Mouse (Mus musculus): ENCODE data around the gene Mapk12. TPM values are rescaled to one million over a fixed set of nuclear protein-coding genes. Genes with fewer than 3 reads are reported as not detected.

Mapk12 gene
- polyA plus RNA-seq, 1 experiment from 2014 or later, result 13.4 TPM

DNA sequence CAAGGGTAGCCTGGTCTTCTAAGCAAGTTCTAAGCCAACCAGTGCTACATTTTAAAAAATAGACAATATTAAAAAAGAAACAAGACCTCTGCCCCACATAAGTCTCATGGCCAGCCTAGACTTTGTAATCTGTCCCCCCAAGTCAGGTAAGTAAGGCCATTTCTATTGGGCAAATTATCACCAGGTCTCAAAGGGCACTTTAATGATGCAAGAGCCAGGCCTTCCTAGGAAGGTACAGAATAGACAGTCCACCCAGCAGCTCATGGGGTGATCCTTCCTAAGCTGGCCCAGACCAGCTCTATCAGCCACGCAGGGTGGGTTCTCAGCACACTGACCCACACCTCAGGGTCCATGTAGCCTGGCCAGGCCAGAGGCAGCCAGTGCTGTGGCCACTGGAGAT, 56.6 kb downstream of the Mapk12 start:
- no peak for ATAC-seq (ENCODE audit: borderline replicate concordance, extremely low read depth, low FRiP score, low TSS enrichment)
- Histone ChIP-seq H3K4me3 (no peak overlapping the region), H3K4me1 (peaks cover 9% of the 10 kb centered on the region), H3K27ac (no peak overlapping the region), H3K27me3 (no peaks in the 10 kb centered on the region), H3K4me2 (no peak overlapping the region), H3K9ac (no peak overlapping the region), H3K36me3 (peaks cover 50% of the 10 kb centered on the region), H3K9me3 (no peaks in the 10 kb centered on the region)
- 95% methylated on average over 1 of the region's 1 CpGs for WGBS

Small RNAs within 50 kb of the gene (microRNA-seq; reads per million reads assigned to microRNA genes)
- gene Mir6958 (0.56 reads per million), gene Mir7118 (not detected)

Other genes starting within 250 kb of the Mapk12 start
- not detected in 2 replicates for gene Ttll8, start 186.3 kb downstream of the Mapk12 start, polyA plus RNA-seq (2015; fragmentation: Nextera tagmentation; extraction: Ambion mirVana)
- 0.25 TPM in 2 replicates for gene Mlc1, start 161.7 kb downstream of the Mapk12 start, polyA plus RNA-seq (2015; fragmentation: Nextera tagmentation; extraction: Ambion mirVana)
- gene Mov10l1, start 157.8 kb downstream of the Mapk12 start, polyA plus RNA-seq (2015; fragmentation: Nextera tagmentation; extraction: Ambion mirVana), result 1.7 and 2.2 TPM in 2 replicates
- 0.10 and 0.24 TPM in 2 replicates for gene Panx2, start 81.0 kb downstream of the Mapk12 start, polyA plus RNA-seq (2015; fragmentation: Nextera tagmentation; extraction: Ambion mirVana)
- 48.7 and 53.6 TPM in 2 replicates for gene Trabd, start 65.6 kb downstream of the Mapk12 start, polyA plus RNA-seq (2015; fragmentation: Nextera tagmentation; extraction: Ambion mirVana)
- 16.5 and 17.6 TPM in 2 replicates for gene Selenoo, start 51.6 kb downstream of the Mapk12 start, polyA plus RNA-seq (2015; fragmentation: Nextera tagmentation; extraction: Ambion mirVana)
- gene Tubgcp6, start 17.6 kb downstream of the Mapk12 start, polyA plus RNA-seq (2015; fragmentation: Nextera tagmentation; extraction: Ambion mirVana), result 14.5 and 15.4 TPM in 2 replicates
- 21.7 and 24.3 TPM in 2 replicates for gene Hdac10, start 12.0 kb downstream of the Mapk12 start, polyA plus RNA-seq (2015; fragmentation: Nextera tagmentation; extraction: Ambion mirVana)
- gene Mapk11, start 8.9 kb upstream of the Mapk12 start, polyA plus RNA-seq (2015; fragmentation: Nextera tagmentation; extraction: Ambion mirVana), result 10.0 and 12.6 TPM in 2 replicates
- 123 and 128 TPM in 2 replicates for gene Plxnb2, start 40.1 kb upstream of the Mapk12 start, polyA plus RNA-seq (2015; fragmentation: Nextera tagmentation; extraction: Ambion mirVana)
- gene Dennd6b, start 55.8 kb upstream of the Mapk12 start, polyA plus RNA-seq (2015; fragmentation: Nextera tagmentation; extraction: Ambion mirVana), result 11.0 and 11.8 TPM in 2 replicates
- gene Ppp6r2, start 70.8 kb upstream of the Mapk12 start, polyA plus RNA-seq (2015; fragmentation: Nextera tagmentation; extraction: Ambion mirVana), result 24.5 and 28.5 TPM in 2 replicates
- 50.3 and 53.7 TPM in 2 replicates for gene Sbf1, start 174.6 kb upstream of the Mapk12 start, polyA plus RNA-seq (2015; fragmentation: Nextera tagmentation; extraction: Ambion mirVana)
- gene Adm2, start 182.0 kb upstream of the Mapk12 start, polyA plus RNA-seq (2015; fragmentation: Nextera tagmentation; extraction: Ambion mirVana), result 0.45 and 0.69 TPM in 2 replicates
- gene Miox, start 193.7 kb upstream of the Mapk12 start, polyA plus RNA-seq (2015; fragmentation: Nextera tagmentation; extraction: Ambion mirVana), result not detected in 2 replicates
- gene Lmf2, start 215.0 kb upstream of the Mapk12 start, polyA plus RNA-seq (2015; fragmentation: Nextera tagmentation; extraction: Ambion mirVana), result 70.7 and 74.4 TPM in 2 replicates
- 160 and 168 TPM in 2 replicates for gene Ncaph2, start 215.0 kb upstream of the Mapk12 start, polyA plus RNA-seq (2015; fragmentation: Nextera tagmentation; extraction: Ambion mirVana)
- gene Sco2, start 233.1 kb upstream of the Mapk12 start, polyA plus RNA-seq (2015; fragmentation: Nextera tagmentation; extraction: Ambion mirVana), result 5.6 and 5.9 TPM in 2 replicates
- gene Tymp, start 236.3 kb upstream of the Mapk12 start, polyA plus RNA-seq (2015; fragmentation: Nextera tagmentation; extraction: Ambion mirVana), result 1.1 and 1.7 TPM in 2 replicates
- 3.0 and 4.1 TPM in 2 replicates for gene Odf3b, start 238.6 kb upstream of the Mapk12 start, polyA plus RNA-seq (2015; fragmentation: Nextera tagmentation; extraction: Ambion mirVana)
- not detected in 2 replicates for gene Klhdc7b, start 244.2 kb upstream of the Mapk12 start, polyA plus RNA-seq (2015; fragmentation: Nextera tagmentation; extraction: Ambion mirVana)